Mouse (Mus musculus) liver, adult 2 months (tissue): Measurements from ENCODE around the gene Hlcs. TPM values are rescaled to one million over a fixed set of nuclear protein-coding genes. Genes with fewer than 3 reads are reported as not detected.

ENCODE experiments used
- DNase-seq: peaks from one replicate; pipeline ENCODE4 v3.0.0-alpha.2; 2011; ENCODE audit warnings: low read depth, low spot score; ENCODE audit errors: extremely low read depth
- H3K27ac ChIP-seq: fragments of 200-500 bp; replicated peaks from 2 replicates; pipeline ENCODE4 v1.5.1; 2012; ENCODE audit warnings: low read depth, mild to moderate bottlenecking, control low read depth, inconsistent platforms, low read length; ENCODE audit not compliant: insufficient read depth
- H3K27me3 ChIP-seq: fragments of 200-500 bp; 2 replicates; pipeline ENCODE4 v1.6.1; 2012; ENCODE audit warnings: mild to moderate bottlenecking, moderate library complexity, low read length, inconsistent platforms; ENCODE audit not compliant: control insufficient read depth, insufficient read depth
- H3K36me3 ChIP-seq: fragments of 200-500 bp; 2 replicates; pipeline ENCODE4 v1.6.1; 2012; ENCODE audit warnings: low read length, inconsistent platforms; ENCODE audit not compliant: control insufficient read depth, insufficient read depth
- H3K4me1 ChIP-seq: fragments of 200-500 bp; 2 replicates; pipeline ENCODE4 v1.6.1; 2011; ENCODE audit warnings: low read length; ENCODE audit not compliant: control insufficient read depth, insufficient read depth
- H3K4me3 ChIP-seq: fragments of 200-500 bp; 2 replicates; pipeline ENCODE4 v1.5.1; 2011; ENCODE audit warnings: low read depth, mild to moderate bottlenecking, control low read depth, low read length, moderate library complexity; ENCODE audit not compliant: insufficient read depth
- H3K79me2 ChIP-seq: fragments of 200-500 bp; 2 replicates; pipeline ENCODE4 v1.6.1; 2012; ENCODE audit warnings: inconsistent platforms, mild to moderate bottlenecking, low read length, moderate library complexity; ENCODE audit not compliant: control insufficient read depth, insufficient read depth
- H3K9ac ChIP-seq: fragments of 200-500 bp; 2 replicates; pipeline ENCODE4 v1.6.1; 2012; ENCODE audit warnings: low read depth, mild to moderate bottlenecking, control low read depth, inconsistent platforms, low read length
- CTCF ChIP-seq: fragments of 200-500 bp; IDR thresholded peaks from 2 replicates; pipeline ENCODE4 v1.5.1; 2011; ENCODE audit warnings: low read depth, low read length, control low read depth
- POLR2A ChIP-seq: fragments of 200-500 bp; IDR thresholded peaks from 2 replicates; pipeline ENCODE4 v1.6.1; 2011; ENCODE audit warnings: low read length, control low read depth; ENCODE audit not compliant: insufficient read depth; ENCODE audit errors: extremely low read depth
- WGBS: fragments of 180-500 bp; shearing (Covaris S2); methylation state at CpG from one replicate; pipeline ENCODE4 v1.1.7; 2018; 5-methylcytosine and 5-hydroxymethylcytosine counted together
- polyA plus RNA-seq: library from polyadenylated mRNA; depleted of rRNA; stranded (reverse); fragments of >200 nt; gene quantifications from 2 replicates; pipeline ENCODE4 v1.2.3, GENCODE M21; 2012
- total RNA-seq: library from RNA; depleted of rRNA; stranded (reverse); fragments of >200 nt; gene quantifications from 2 replicates; pipeline ENCODE4 v1.2.3, GENCODE M21; 2014

Gene Hlcs
- total and polyA plus RNA-seq, 2 experiments = 6.0 to 7.2 TPM

GRCm38 (mm10) chr16:94240190-94240589 lies 73.2 kb downstream of the Hlcs start:
- Histone ChIP-seq H3K79me2 (no peaks in the 10 kb centered on the region), H3K27me3 (no peaks in the 10 kb centered on the region), H3K9ac (no peak overlapping the region), H3K27ac (no peak overlapping the region), H3K4me1 (no peaks in the 10 kb centered on the region), H3K36me3 (no peaks in the 10 kb centered on the region), H3K4me3 (no peak overlapping the region)
- 41% methylated on average over 2 of the region's 2 CpGs for WGBS
- no peak for DNase-seq
- TF ChIP-seq POLR2A = no peak

- no peaks in the 10 kb centered on the region for H3K4me1 ChIP-seq
- 84% methylated on average over 6 of the region's 6 CpGs for WGBS
- H3K79me2 ChIP-seq = no peaks in the 10 kb centered on the region
- TF ChIP-seq CTCF = no peak
- TF ChIP-seq POLR2A = no peak
- H3K36me3 ChIP-seq = no peaks in the 10 kb centered on the region
- H3K4me3 ChIP-seq = no peak overlapping the region
- no peaks in the 10 kb centered on the region for H3K27me3 ChIP-seq
- H3K9ac ChIP-seq = no peak overlapping the region
- no peak overlapping the region for H3K27ac ChIP-seq
- no peak for DNase-seq
Measured at GRCm38 (mm10) chr16:94239567-94239966, 73.8 kb downstream of the Hlcs start.

GRCm38 (mm10) chr16:94239146-94239545 lies 74.2 kb downstream of the Hlcs start:
- Histone ChIP-seq H3K27ac (no peak overlapping the region), H3K36me3 (no peaks in the 10 kb centered on the region), H3K4me1 (no peaks in the 10 kb centered on the region), H3K4me3 (no peak overlapping the region), H3K27me3 (no peaks in the 10 kb centered on the region), H3K9ac (no peak overlapping the region), H3K79me2 (no peaks in the 10 kb centered on the region)
- no peak for DNase-seq
- WGBS = 98% methylated on average over 7 of the region's 7 CpGs
- TF ChIP-seq POLR2A = no peak
- no peak for TF ChIP-seq CTCF

GRCm38 (mm10) chr16:94237130-94237484 lies 76.3 kb downstream of the Hlcs start:
- no peak for TF ChIP-seq POLR2A
- 92% methylated on average over 6 of the region's 6 CpGs for WGBS
- no peaks in the 10 kb centered on the region for H3K36me3 ChIP-seq
- H3K4me1 ChIP-seq = no peaks in the 10 kb centered on the region
- no peaks in the 10 kb centered on the region for H3K27me3 ChIP-seq
- no peak overlapping the region for H3K9ac ChIP-seq
- no peak overlapping the region for H3K27ac ChIP-seq
- no peak overlapping the region for H3K4me3 ChIP-seq
- DNase-seq = no peak
- H3K79me2 ChIP-seq = no peaks in the 10 kb centered on the region

GRCm38 (mm10) chr16:94236226-94237129 lies 76.9 kb downstream of the Hlcs start:
- Histone ChIP-seq H3K4me1 (no peaks in the 10 kb centered on the region), H3K4me3 (no peak overlapping the region), H3K9ac (no peak overlapping the region), H3K36me3 (no peaks in the 10 kb centered on the region), H3K27ac (no peak overlapping the region), H3K79me2 (no peaks in the 10 kb centered on the region), H3K27me3 (no peaks in the 10 kb centered on the region)
- 92% methylated on average over 16 of the region's 16 CpGs for WGBS
- DNase-seq = no peak
- TF ChIP-seq POLR2A (no peak), CTCF (no peak)

- Histone ChIP-seq H3K27ac (no peak overlapping the region), H3K4me3 (no peak overlapping the region), H3K79me2 (no peaks in the 10 kb centered on the region), H3K4me1 (no peaks in the 10 kb centered on the region), H3K36me3 (no peaks in the 10 kb centered on the region), H3K27me3 (no peaks in the 10 kb centered on the region), H3K9ac (no peak overlapping the region)
- 95% methylated on average over 6 of the region's 6 CpGs for WGBS
- TF ChIP-seq CTCF (no peak), POLR2A (no peak)
- no peak for DNase-seq
Measured at GRCm38 (mm10) chr16:94235718-94236117, 77.7 kb downstream of the Hlcs start.
